Comparison of ENCODE assay signal across 7 mouse cellular contexts in the genomic region with DNA sequence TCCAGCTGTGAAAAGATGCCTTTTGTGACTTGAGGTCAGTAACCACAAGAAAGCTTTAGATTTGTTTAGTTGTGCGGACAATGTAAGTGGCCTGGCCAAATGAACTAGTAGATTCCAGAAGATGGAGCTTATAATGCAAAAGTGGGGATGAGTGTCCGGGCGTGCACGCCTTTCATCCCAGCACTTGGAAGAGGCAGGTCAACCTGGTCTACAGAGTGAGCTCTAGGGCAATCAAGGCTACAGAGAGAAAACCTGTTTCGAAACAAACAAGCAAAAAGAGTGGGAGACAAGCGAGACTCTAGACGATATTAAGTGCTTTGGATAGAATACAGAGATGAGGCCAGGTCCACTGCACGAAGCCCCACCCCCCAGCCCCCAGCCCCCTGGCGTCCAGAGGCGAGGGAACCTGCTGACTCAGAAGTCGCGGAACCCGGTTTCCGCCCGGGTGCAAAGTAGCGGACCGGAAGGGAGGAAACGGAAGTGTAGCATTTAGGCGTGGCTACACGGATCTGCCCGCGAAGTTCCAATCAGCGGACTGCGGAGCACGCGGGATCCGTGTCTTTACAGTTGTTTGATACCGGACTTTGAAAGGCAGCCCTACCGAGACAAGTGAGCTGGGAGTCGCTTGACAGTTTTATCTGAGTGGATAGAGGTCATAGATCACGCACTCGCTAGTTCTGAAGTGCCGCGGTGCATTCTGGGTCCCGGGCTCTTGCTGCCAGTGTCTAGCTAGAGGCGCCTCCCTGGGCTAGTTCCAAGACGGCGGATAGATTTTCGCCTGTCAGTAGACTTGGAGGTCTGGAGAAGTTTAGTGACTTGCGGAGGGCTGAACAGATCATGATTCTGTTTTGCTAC. TPM values are rescaled to one million over a fixed set of nuclear protein-coding genes. Genes with fewer than 3 reads are reported as not detected.
DNase-seq lines count a peak whose midpoint lies in the region; ATAC-seq and TF ChIP-seq lines count a peak whose summit lies in the region.

A gene (plus strand): TSS at position 492 of the 855 bp plus-strand sequence.

- no peaks in the 10 kb centered on the region for H3K9me3 ChIP-seq in intestine, embryonic 16.5 days (ENCODE audit: control insufficient read depth, low read length)
- H3K9me3 ChIP-seq in midbrain, embryonic 12.5 days, result no peaks in the 10 kb centered on the region

- intact Hi-C loops in left cerebral cortex, postnatal 4 days (cut with DNase I), result no loop called here

- H3K27ac ChIP-seq in intestine, embryonic 16.5 days (ENCODE audit: low read length), result peak within 1 kb of the TSS; percentile 90
- peak within 1 kb of the TSS; percentile 63 for H3K27ac ChIP-seq in midbrain, embryonic 12.5 days (replicated peaks)
- peak within 1 kb of the TSS; percentile 57 for H3K27ac ChIP-seq in small intestine, adult 2 months (ENCODE audit: insufficient read depth, low read depth, low read length)

- H3K9ac ChIP-seq in intestine, embryonic 16.5 days (ENCODE audit: low read depth, low read length), result peak within 1 kb of the TSS; percentile 72
- H3K9ac ChIP-seq in midbrain, embryonic 12.5 days (replicated peaks), result peak within 1 kb of the TSS; percentile 64

- H3K4me1 ChIP-seq in intestine, embryonic 16.5 days (ENCODE audit: control insufficient read depth, insufficient read depth, low read length), result peaks cover 6% of the 10 kb centered on the region
- H3K4me1 ChIP-seq in midbrain, embryonic 12.5 days, result peaks cover 19% of the 10 kb centered on the region
- H3K4me1 ChIP-seq in small intestine, adult 2 months (ENCODE audit: control insufficient read depth, insufficient read depth, insufficient read length, low read length), result peaks cover 2% of the 10 kb centered on the region; the same call in 1 of the 2 replicates

- peaks cover 7% of the 10 kb centered on the region for H3K27me3 ChIP-seq in intestine, embryonic 16.5 days (replicated peaks; ENCODE audit: control insufficient read depth, insufficient read depth, low read length)
- H3K27me3 ChIP-seq in midbrain, embryonic 12.5 days, result peaks cover 18% of the 10 kb centered on the region
- H3K27me3 ChIP-seq in small intestine, adult 2 months (ENCODE audit: control insufficient read depth, insufficient read depth, low read length), result no peaks in the 10 kb centered on the region; the same call in 1 of the 2 replicates

- H3K4me3 ChIP-seq in intestine, embryonic 16.5 days (ENCODE audit: low read length), result peak within 1 kb of the TSS; percentile 75
- H3K4me3 ChIP-seq in midbrain, embryonic 12.5 days, result peak within 1 kb of the TSS; percentile 70
- H3K4me3 ChIP-seq in small intestine, adult 2 months (ENCODE audit: low read depth, low read length), result peak within 1 kb of the TSS; percentile 67

- peak; percentile 87 for DNase-seq in adrenal gland, adult 2 months
- DNase-seq in embryo, embryonic 11.5 days (ENCODE audit: low read depth, low spot score), result peak; percentile 80
- DNase-seq in gastrocnemius, postnatal 4 days (ENCODE audit: low spot score in 2 of 2), result peak; percentile 55 to 84
- peak; percentile 88 for DNase-seq in left cerebral cortex, postnatal 4 days

- TF ChIP-seq POLR2A in small intestine, adult 2 months (IDR thresholded peaks at IDR 0.05; ENCODE audit: low read depth, low read length), result peak; percentile 40; the same call in 1 of the 2 replicates

- peak; percentile 44; the same call in 1 of the 2 replicates for TF ChIP-seq CTCF in small intestine, adult 2 months (IDR thresholded peaks at IDR 0.05; ENCODE audit: extremely low read depth, insufficient read length, insufficient replicate concordance, low read depth, low read length)

- 5% methylated on average over 40 of the region's 40 CpGs for WGBS in intestine, embryonic 16.5 days
- WGBS in midbrain, embryonic 12.5 days, result 6% methylated on average over 40 of the region's 40 CpGs
- 4% methylated on average over 40 of the region's 40 CpGs for WGBS in small intestine, adult 2 months

- peaks cover 3% of the 10 kb centered on the region; the same call in 1 of the 2 replicates for H3K36me3 ChIP-seq in intestine, embryonic 16.5 days (ENCODE audit: control insufficient read depth, insufficient read depth, low read length)
- H3K36me3 ChIP-seq in midbrain, embryonic 12.5 days, result peaks cover 27% of the 10 kb centered on the region
- H3K36me3 ChIP-seq in small intestine, adult 2 months (ENCODE audit: control insufficient read depth, insufficient read depth, low read length), result peaks cover 11% of the 10 kb centered on the region

- peak; percentile 97 for ATAC-seq in intestine, embryonic 16.5 days
- ATAC-seq in midbrain, embryonic 12.5 days (ENCODE audit: low FRiP score, low read depth), result peak; percentile 94

- H3K4me2 ChIP-seq in intestine, embryonic 16.5 days (ENCODE audit: low read depth, low read length), result peak within 1 kb of the TSS; percentile 78
- H3K4me2 ChIP-seq in midbrain, embryonic 12.5 days (replicated peaks), result peak within 1 kb of the TSS; percentile 78

RNA-seq across cellular contexts. Expression of the gene that starts here (rescaled TPM):
- total RNA-seq in adrenal gland, adult 2 months (2021), result 10 to 100 TPM; 24.5 to 27.8 TPM
- 23.2 and 24.2 TPM in 2 replicates for polyA plus RNA-seq in adrenal gland, adult 2 months (2012; rRNA removed)
- total RNA-seq in gastrocnemius, postnatal 4 days (2021), result 10 to 100 TPM; 37.0 to 40.9 TPM
- polyA plus RNA-seq in intestine, embryonic 16.5 days (2015; fragmentation: Nextera tagmentation; extraction: Ambion mirVana), result 31.0 and 32.0 TPM in 2 replicates
- total RNA-seq in left cerebral cortex, postnatal 4 days (2021), result 10 to 100 TPM; 53.6 to 67.6 TPM
- 54.2 and 55.3 TPM in 2 replicates for polyA plus RNA-seq in midbrain, embryonic 12.5 days (2016; fragmentation: Nextera tagmentation; extraction: Ambion mirVana)
- 16.4 and 24.7 TPM in 2 replicates for polyA plus RNA-seq in small intestine, adult 2 months (2012; rRNA removed)

Comparison
In these comparisons a context has a peak if more than half of its experiments do, and no peak if none do; other contexts are left out.
1. Peak in every context shown above with its lines: DNase-seq, ATAC-seq, H3K4me3 ChIP-seq and H3K27ac ChIP-seq.